Mouse (Mus musculus): ENCODE measurements around the gene Btbd19.

Gene Btbd19

DNA sequence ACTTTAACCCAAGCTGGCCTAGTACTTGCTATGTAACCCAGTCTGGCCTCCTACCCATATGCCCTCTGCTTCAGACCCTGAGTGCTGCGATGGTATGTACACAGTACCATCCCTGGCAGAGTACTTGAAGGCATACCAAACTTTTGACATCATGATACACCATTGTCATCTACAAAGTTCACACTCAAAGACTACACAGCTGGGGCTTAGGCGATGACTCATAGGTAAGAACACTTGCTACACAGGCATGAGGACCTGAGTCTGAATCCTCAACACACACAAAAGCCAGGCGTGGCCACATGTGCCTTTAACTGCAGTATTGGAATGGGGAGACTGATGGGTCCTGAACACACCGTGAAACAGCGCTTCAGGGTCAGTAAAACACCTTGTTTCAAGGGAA lies 54.3 kb downstream of the Btbd19 start:
- peaks cover 5% of the 10 kb centered on the region for H3K36me3 ChIP-seq (ENCODE audit: control insufficient read depth, insufficient read depth, low read length, poor library complexity, severe bottlenecking)
- H3K27me3 ChIP-seq (ENCODE audit: control insufficient read depth, insufficient read depth, low read length, poor library complexity, severe bottlenecking), result no peaks in the 10 kb centered on the region
- no peak for DNase-seq (ENCODE audit: low read depth, low spot score)

DNA sequence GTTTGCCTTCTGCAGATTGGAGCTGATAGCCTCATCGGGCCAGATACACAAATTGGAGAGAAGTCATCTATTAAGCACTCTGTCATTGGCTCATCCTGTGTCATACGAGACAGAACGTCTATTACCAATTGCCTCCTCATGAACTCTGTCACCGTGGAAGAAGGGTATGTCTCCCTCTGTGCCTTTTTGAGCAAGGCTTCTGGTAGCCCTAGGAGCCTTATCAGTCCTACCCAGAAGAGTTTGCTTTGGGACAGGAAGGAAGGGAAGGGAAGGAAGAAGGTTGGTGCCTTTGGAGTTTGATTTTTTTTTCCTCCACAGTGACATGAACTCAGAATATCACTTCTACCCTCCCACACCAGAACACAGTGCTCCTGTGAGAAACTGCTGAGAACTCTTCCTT lies 54.9 kb downstream of the Btbd19 start:
- DNase-seq (ENCODE audit: low read depth, low spot score), result no peak
- Histone ChIP-seq H3K36me3 (ENCODE audit: control insufficient read depth, insufficient read depth, low read length, poor library complexity, severe bottlenecking) (peaks cover 9% of the 10 kb centered on the region), H3K27me3 (ENCODE audit: control insufficient read depth, insufficient read depth, low read length, poor library complexity, severe bottlenecking) (no peaks in the 10 kb centered on the region)

DNA sequence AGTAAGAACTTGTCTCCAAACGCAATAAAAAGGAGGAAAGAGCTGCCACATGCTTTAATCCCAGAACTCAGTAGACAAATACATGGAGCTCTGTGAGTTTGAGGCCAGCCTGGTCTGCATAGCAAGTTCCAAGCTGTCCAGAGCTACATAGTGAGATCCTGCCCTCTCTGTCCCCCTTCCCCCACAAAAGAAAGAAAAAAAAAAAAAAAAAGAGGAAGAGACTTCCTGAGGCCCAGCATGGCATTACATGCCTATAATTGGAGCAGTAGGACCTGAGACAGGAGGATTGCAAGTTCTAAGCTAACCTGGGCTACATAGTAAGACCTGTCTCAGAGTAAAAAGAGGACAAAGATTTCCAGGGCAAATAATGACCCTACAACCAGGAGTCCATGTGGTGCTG lies 55.9 kb downstream of the Btbd19 start:
- no peak for DNase-seq (ENCODE audit: low read depth, low spot score)
- H3K36me3 ChIP-seq (ENCODE audit: control insufficient read depth, insufficient read depth, low read length, poor library complexity, severe bottlenecking), result peaks cover 10% of the 10 kb centered on the region

More for the DNA sequence above, 55.9 kb downstream of the Btbd19 start:
- H3K27me3 ChIP-seq (ENCODE audit: control insufficient read depth, insufficient read depth, low read length, poor library complexity, severe bottlenecking), result no peaks in the 10 kb centered on the region

All from splenic B cell, adult 2 months (primary cell).